Mouse (Mus musculus) frontal cortex, postnatal 14 days (tissue): ENCODE data around the gene Ppp1r21.

Source experiments
- DNase-seq, 2 experiments: peaks; one replicate each; pipeline ENCODE4 v3.0.0; 2022; ENCODE audit warnings: low spot score in 2 of 2

Gene Ppp1r21

GRCm38 (mm10) chr17:88529519-88530235, at the start of gene Ppp1r21:
Gene Ppp1r21, plus strand, starts transcription at chr17:88530118.
- DNase-seq: peak; percentile 95 to 96

GRCm38 (mm10) chr17:88480369-88480768, 49.5 kb upstream of the Ppp1r21 start:
- no peak for DNase-seq

GRCm38 (mm10) chr17:88481062-88481461, 48.9 kb upstream of the Ppp1r21 start:
- no peak for DNase-seq

GRCm38 (mm10) chr17:88481587-88481986, 48.3 kb upstream of the Ppp1r21 start:
- no peak for DNase-seq

- DNase-seq: no peak
Observed at GRCm38 (mm10) chr17:88484539-88484938, 45.4 kb upstream of the Ppp1r21 start.

GRCm38 (mm10) chr17:88484951-88485350, 45.0 kb upstream of the Ppp1r21 start:
- DNase-seq: no peak

- DNase-seq: no peak
Observed at GRCm38 (mm10) chr17:88490546-88490945, 39.4 kb upstream of the Ppp1r21 start.

GRCm38 (mm10) chr17:88491366-88492106, 38.4 kb upstream of the Ppp1r21 start:
- DNase-seq: no peak

GRCm38 (mm10) chr17:88492107-88492460, 37.8 kb upstream of the Ppp1r21 start:
- DNase-seq: no peak

- DNase-seq: no peak
Observed at GRCm38 (mm10) chr17:88493551-88493950, 36.4 kb upstream of the Ppp1r21 start.

GRCm38 (mm10) chr17:88494121-88494771, 35.7 kb upstream of the Ppp1r21 start:
- peak; percentile 32 to 40 for DNase-seq

- no peak for DNase-seq
Observed at GRCm38 (mm10) chr17:88494772-88495132, 35.2 kb upstream of the Ppp1r21 start.

GRCm38 (mm10) chr17:88498090-88498682, 31.7 kb upstream of the Ppp1r21 start:
- no peak for DNase-seq

- no peak for DNase-seq
Observed at GRCm38 (mm10) chr17:88504056-88504455, 25.9 kb upstream of the Ppp1r21 start.

GRCm38 (mm10) chr17:88505275-88505723, 24.6 kb upstream of the Ppp1r21 start:
- peak in 1 of 2 experiments; percentile 53 for DNase-seq

- DNase-seq: no peak
Observed at GRCm38 (mm10) chr17:88505941-88506340, 24.0 kb upstream of the Ppp1r21 start.

- DNase-seq: no peak
Observed at GRCm38 (mm10) chr17:88507376-88507775, 22.5 kb upstream of the Ppp1r21 start.

GRCm38 (mm10) chr17:88508846-88509508, 20.9 kb upstream of the Ppp1r21 start:
- DNase-seq: no peak

- DNase-seq: no peak
Observed at GRCm38 (mm10) chr17:88509999-88510398, 19.9 kb upstream of the Ppp1r21 start.

- DNase-seq: peak; percentile 29 to 75
Observed at GRCm38 (mm10) chr17:88511095-88511551, 18.8 kb upstream of the Ppp1r21 start.

- DNase-seq: no peak
Observed at GRCm38 (mm10) chr17:88516477-88516876, 13.4 kb upstream of the Ppp1r21 start.

GRCm38 (mm10) chr17:88527781-88528180, 2.1 kb upstream of the Ppp1r21 start:
- DNase-seq: no peak
